Mouse (Mus musculus): ENCODE measurements at regions not wholly inside any gene's neighbourhood (a gene's known extent, or its start where the extent isn't known, plus 50 kb on each side); places are given as distances from the start of the nearest gene placed in this dataset.
A peak's percentile ranks its signal among the peaks of the same experiment; 100 is the strongest.

DNA sequence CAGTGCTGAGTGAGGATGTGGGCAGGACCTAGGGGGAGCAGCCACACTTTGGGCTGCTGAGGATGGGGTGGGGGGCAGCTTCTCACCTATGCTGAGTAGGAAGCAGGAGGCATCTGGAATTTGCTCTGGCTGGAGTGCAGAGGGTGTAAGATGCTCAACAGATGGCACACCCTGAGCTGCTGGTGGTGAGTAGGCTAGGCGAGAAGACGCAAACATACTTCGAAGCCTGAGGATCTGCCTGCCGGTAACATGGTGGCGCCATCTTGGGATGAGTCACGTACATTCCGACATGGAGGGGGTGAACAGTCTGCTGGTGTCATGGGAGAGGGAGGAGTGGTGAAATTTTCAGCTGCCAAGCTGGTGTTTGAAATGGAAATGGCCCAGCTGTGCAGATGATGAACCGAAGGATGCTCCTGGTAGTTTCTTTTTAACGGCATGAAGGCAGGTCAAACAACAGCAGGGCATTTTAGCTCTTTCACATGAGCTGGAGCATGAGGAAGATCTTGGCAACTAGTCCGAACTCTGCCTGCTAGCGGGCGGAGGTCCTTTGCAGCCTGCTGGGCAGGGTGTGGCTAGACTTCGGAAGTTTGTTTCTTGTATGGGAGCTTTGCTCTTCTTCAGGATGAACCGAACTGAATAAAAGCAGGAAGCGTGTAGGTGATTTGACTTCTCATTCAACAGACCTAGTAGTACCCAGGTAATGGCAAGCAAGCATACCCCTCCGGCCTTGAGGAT lies 72.2 kb downstream of the Ackr3 start:
- Histone ChIP-seq H3K9me3 (replicated peaks; ENCODE audit: control insufficient read depth, low read length) (no peaks in the 10 kb centered on the region), H3K4me3 (ENCODE audit: low read depth, low read length) (no peak overlapping the region), H3K9ac (replicated peaks; ENCODE audit: low read length) (no peak overlapping the region), H3K4me2 (ENCODE audit: low read depth, low read length) (no peak overlapping the region), H3K36me3 (replicated peaks; ENCODE audit: control insufficient read depth, insufficient read depth, low read depth, low read length) (no peaks in the 10 kb centered on the region), H3K4me1 (ENCODE audit: control insufficient read depth, insufficient read depth, low read length) (no peaks in the 10 kb centered on the region), H3K27me3 (ENCODE audit: control insufficient read depth, insufficient read depth, low read length) (no peaks in the 10 kb centered on the region), H3K27ac (replicated peaks; ENCODE audit: low read depth, low read length) (no peak overlapping the region)
- DNase-seq (ENCODE audit: low spot score) (no peak), ATAC-seq (replicated peaks; ENCODE audit: insufficient number of reproducible peaks, low FRiP score, low TSS enrichment, low read depth) (0 out of 2 replicates have a peak, but pooled peaks have one; percentile 22)
- 89% methylated on average over 16 of the region's 16 CpGs for WGBS

DNA sequence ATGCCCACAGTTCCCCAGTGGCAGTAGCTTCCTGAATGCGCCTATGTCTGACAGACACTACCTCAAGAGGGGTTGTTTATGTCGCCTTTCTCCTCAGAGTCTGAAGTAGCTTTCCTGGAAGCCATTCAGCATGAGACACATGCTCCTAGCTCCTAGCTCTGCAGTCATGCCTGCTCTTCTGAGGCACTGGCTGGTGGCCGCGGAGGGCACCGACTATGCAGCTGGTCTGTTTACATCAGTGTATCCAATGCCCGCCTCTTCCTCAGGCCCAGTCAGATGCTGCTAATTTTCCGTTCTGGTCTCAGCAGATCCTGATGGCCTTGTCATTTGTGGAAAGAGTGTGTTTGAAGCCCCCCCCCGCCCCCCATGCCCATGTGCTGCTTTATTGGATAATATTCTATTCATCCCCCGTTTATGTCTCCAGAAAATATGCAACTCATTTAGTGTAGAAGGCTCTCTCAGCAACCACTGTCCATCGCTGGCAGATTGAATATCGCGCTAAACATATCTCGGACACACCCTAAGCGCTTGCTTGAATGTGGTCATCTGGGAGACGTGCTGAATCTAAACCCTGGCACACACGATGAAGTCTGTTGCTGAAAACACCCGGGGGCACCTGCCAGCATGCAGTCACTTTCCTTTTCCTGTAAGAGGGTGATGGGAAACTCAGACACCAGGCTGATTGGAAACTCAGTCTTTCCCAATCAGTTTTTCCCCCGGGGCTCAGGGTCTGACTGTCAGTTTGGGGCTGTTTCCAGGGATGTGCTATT lies 73.9 kb downstream of the Ackr3 start:
- Histone ChIP-seq H3K9ac (replicated peaks; ENCODE audit: low read length) (no peak overlapping the region), H3K4me3 (ENCODE audit: low read depth, low read length) (no peak overlapping the region), H3K9me3 (replicated peaks; ENCODE audit: control insufficient read depth, low read length) (no peaks in the 10 kb centered on the region), H3K27ac (replicated peaks; ENCODE audit: low read depth, low read length) (no peak overlapping the region), H3K4me1 (ENCODE audit: control insufficient read depth, insufficient read depth, low read length) (no peaks in the 10 kb centered on the region), H3K27me3 (ENCODE audit: control insufficient read depth, insufficient read depth, low read length) (no peaks in the 10 kb centered on the region), H3K4me2 (ENCODE audit: low read depth, low read length) (no peak overlapping the region), H3K36me3 (replicated peaks; ENCODE audit: control insufficient read depth, insufficient read depth, low read depth, low read length) (no peaks in the 10 kb centered on the region)
- no peak for ATAC-seq (replicated peaks; ENCODE audit: insufficient number of reproducible peaks, low FRiP score, low TSS enrichment, low read depth)
- no peak for DNase-seq (ENCODE audit: low spot score)
- WGBS = 84% methylated on average over 18 of the region's 18 CpGs

DNA sequence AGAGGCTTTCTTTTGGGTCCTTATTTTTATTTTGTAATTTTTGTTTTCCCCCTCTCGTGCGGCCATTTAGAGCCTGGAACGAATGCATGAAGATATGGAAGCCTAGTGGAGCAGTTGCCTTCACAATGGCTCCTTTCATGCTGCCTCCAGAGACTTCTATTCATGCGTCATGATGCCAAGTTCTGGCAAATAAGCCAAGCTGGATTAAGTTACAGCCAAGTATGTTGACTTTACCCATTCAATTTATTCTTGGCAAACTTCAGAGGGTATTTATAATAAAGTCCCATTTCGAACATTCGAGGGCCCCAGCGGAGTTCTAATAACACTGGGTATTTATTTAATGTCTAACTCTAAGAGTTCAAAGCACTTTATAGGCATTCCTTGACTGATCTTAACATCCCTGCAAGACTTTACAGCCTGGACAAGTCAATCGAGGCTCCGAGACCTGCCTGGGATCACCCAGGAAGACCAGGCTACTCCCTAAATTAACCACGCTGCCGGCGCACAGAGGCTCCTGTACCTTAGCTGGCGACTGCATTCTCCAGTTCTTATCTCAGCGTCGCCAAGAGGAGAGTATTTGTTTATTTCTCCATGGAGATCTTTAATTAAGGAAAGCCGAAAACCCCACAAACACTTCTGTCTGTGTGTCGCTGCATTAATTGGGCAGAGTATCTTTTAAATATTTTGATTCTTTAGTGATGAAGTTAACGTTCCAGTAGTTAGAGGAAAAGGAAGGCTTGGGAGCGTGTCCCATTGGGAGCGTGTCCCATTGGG lies 75.5 kb downstream of the Ackr3 start:
- Histone ChIP-seq H3K27me3 (ENCODE audit: control insufficient read depth, insufficient read depth, low read length) (no peaks in the 10 kb centered on the region), H3K9me3 (replicated peaks; ENCODE audit: control insufficient read depth, low read length) (no peaks in the 10 kb centered on the region), H3K4me2 (ENCODE audit: low read depth, low read length) (no peak overlapping the region), H3K36me3 (replicated peaks; ENCODE audit: control insufficient read depth, insufficient read depth, low read depth, low read length) (no peaks in the 10 kb centered on the region), H3K27ac (replicated peaks; ENCODE audit: low read depth, low read length) (no peak overlapping the region), H3K4me1 (ENCODE audit: control insufficient read depth, insufficient read depth, low read length) (peaks cover 5% of the 10 kb centered on the region), H3K4me3 (ENCODE audit: low read depth, low read length) (no peak overlapping the region), H3K9ac (replicated peaks; ENCODE audit: low read length) (no peak overlapping the region)
- no peak for ATAC-seq (replicated peaks; ENCODE audit: insufficient number of reproducible peaks, low FRiP score, low TSS enrichment, low read depth)
- 68% methylated on average over 20 of the region's 20 CpGs for WGBS
- DNase-seq (ENCODE audit: low spot score) = no peak

DNA sequence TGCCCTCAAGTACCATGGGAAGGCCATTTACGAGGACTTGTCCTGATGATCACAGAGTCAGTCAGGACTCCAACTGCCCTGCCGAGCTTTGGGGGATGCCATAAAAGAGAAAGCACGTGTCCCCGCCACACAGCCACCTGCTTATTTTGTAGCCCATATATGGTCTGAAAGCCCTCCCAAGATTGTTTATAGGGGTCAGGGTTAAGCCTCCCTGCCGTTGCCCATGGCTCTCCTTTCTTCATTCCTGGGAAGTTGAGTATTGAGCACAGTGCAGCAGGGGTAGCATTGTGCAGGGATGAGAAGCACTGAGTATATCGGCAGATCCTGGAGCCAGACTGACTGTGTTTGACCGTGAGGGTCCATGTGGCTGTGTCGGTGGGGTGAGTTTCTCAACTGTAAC lies 76.4 kb downstream of the Ackr3 start:
- H3K27me3 ChIP-seq (ENCODE audit: control insufficient read depth, insufficient read depth, low read length) = no peaks in the 10 kb centered on the region
- H3K27ac ChIP-seq (replicated peaks; ENCODE audit: low read depth, low read length) = no peak overlapping the region
- WGBS = 77% methylated on average over 8 of the region's 8 CpGs
- H3K9ac ChIP-seq (replicated peaks; ENCODE audit: low read length) = no peak overlapping the region
- no peaks in the 10 kb centered on the region for H3K36me3 ChIP-seq (replicated peaks; ENCODE audit: control insufficient read depth, insufficient read depth, low read depth, low read length)
- peaks cover 5% of the 10 kb centered on the region for H3K4me1 ChIP-seq (ENCODE audit: control insufficient read depth, insufficient read depth, low read length)
- DNase-seq (ENCODE audit: low spot score) (no peak), ATAC-seq (replicated peaks; ENCODE audit: insufficient number of reproducible peaks, low FRiP score, low TSS enrichment, low read depth) (no peak)
- H3K4me2 ChIP-seq (ENCODE audit: low read depth, low read length) = no peak overlapping the region
- H3K9me3 ChIP-seq (replicated peaks; ENCODE audit: control insufficient read depth, low read length) = no peaks in the 10 kb centered on the region
- H3K4me3 ChIP-seq (ENCODE audit: low read depth, low read length) = no peak overlapping the region

DNA sequence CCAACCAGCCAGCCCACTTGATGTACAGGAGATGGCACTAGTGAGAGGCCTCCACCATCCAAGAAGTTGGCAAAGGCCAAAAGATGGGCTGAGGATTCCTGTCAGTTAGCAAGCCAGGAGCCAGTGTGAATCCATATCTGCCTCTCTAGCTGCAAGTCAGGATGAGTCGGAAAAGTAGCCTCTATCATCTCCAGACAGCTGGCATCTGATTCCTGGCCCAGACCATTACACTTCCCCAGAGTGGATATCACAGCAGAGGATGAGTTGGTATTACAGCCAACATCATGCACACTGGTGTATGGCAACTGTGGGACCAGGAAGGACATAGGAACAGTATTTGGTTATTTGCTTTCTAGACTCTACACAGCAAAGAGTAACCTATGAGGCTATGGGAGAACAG lies 77.5 kb downstream of the Ackr3 start:
- ATAC-seq (replicated peaks; ENCODE audit: insufficient number of reproducible peaks, low FRiP score, low TSS enrichment, low read depth) = no peak
- no peak overlapping the region for H3K27ac ChIP-seq (replicated peaks; ENCODE audit: low read depth, low read length)

DNA sequence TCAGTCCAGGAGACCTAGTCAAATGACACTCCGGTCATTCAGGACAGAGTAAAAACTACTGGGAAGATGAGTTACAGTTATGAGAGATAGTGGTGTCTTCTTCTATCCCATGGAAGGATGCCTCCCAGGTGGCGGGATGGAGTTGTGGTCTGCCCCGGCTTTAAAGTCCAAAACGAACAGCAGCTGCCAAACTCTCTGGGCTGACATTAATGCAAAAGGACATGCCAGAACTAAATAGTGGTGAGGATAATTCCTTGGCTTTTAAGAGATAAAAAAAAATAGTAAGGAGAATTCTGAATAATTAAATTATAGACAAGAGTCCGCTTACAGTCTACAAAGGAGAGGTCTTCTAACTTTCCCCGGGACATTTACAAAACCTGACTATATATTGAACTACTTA lies 78.2 kb downstream of the Ackr3 start:
- H3K27ac ChIP-seq (replicated peaks; ENCODE audit: low read depth, low read length) = no peak overlapping the region
- ATAC-seq (replicated peaks; ENCODE audit: insufficient number of reproducible peaks, low FRiP score, low TSS enrichment, low read depth) = no peak
- no peaks in the 10 kb centered on the region for H3K27me3 ChIP-seq (ENCODE audit: control insufficient read depth, insufficient read depth, low read length)
- H3K4me1 ChIP-seq (ENCODE audit: control insufficient read depth, insufficient read depth, low read length) = peaks cover 5% of the 10 kb centered on the region
- WGBS = 77% methylated on average over 6 of the region's 6 CpGs
- H3K9me3 ChIP-seq (replicated peaks; ENCODE audit: control insufficient read depth, low read length) = no peaks in the 10 kb centered on the region
- H3K4me3 ChIP-seq (ENCODE audit: low read depth, low read length) = no peak overlapping the region
- no peak for DNase-seq (ENCODE audit: low spot score)
- H3K36me3 ChIP-seq (replicated peaks; ENCODE audit: control insufficient read depth, insufficient read depth, low read depth, low read length) = no peaks in the 10 kb centered on the region
- no peak overlapping the region for H3K9ac ChIP-seq (replicated peaks; ENCODE audit: low read length)
- H3K4me2 ChIP-seq (ENCODE audit: low read depth, low read length) = no peak overlapping the region

More for the DNA sequence above, 77.5 kb downstream of the Ackr3 start:
- no peak overlapping the region for H3K9ac ChIP-seq (replicated peaks; ENCODE audit: low read length)
- H3K27me3 ChIP-seq (ENCODE audit: control insufficient read depth, insufficient read depth, low read length) = no peaks in the 10 kb centered on the region
- H3K4me2 ChIP-seq (ENCODE audit: low read depth, low read length) = no peak overlapping the region
- no peaks in the 10 kb centered on the region for H3K9me3 ChIP-seq (replicated peaks; ENCODE audit: control insufficient read depth, low read length)
- no peak for DNase-seq (ENCODE audit: low spot score)
- H3K4me1 ChIP-seq (ENCODE audit: control insufficient read depth, insufficient read depth, low read length) = peaks cover 5% of the 10 kb centered on the region
- WGBS = 87% methylated on average over 1 of the region's 1 CpGs
- H3K4me3 ChIP-seq (ENCODE audit: low read depth, low read length) = no peak overlapping the region
- no peaks in the 10 kb centered on the region for H3K36me3 ChIP-seq (replicated peaks; ENCODE audit: control insufficient read depth, insufficient read depth, low read depth, low read length)

DNA sequence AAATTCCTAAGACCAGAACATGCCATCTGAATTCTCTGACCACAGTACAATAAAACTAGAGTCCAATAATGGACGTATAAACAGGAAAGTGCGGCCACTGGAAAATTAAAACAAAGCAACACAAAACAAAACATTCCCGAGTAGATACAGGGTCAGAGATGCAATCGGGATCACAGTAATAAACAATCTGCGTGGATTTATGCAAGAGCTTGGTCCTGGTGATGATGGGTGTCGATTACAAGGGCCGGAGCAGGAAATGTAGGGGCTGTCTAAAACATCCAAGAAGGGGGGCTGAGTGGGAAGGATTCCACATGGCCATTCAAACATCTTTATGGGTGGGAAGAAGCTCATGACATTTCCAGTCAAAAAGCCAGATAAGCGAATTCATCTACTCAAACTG lies 78.6 kb downstream of the Ackr3 start:
- Histone ChIP-seq H3K9me3 (replicated peaks; ENCODE audit: control insufficient read depth, low read length) (no peaks in the 10 kb centered on the region), H3K27me3 (ENCODE audit: control insufficient read depth, insufficient read depth, low read length) (no peaks in the 10 kb centered on the region), H3K9ac (replicated peaks; ENCODE audit: low read length) (no peak overlapping the region), H3K4me1 (ENCODE audit: control insufficient read depth, insufficient read depth, low read length) (peaks cover 5% of the 10 kb centered on the region), H3K36me3 (replicated peaks; ENCODE audit: control insufficient read depth, insufficient read depth, low read depth, low read length) (no peaks in the 10 kb centered on the region), H3K4me2 (ENCODE audit: low read depth, low read length) (no peak overlapping the region), H3K27ac (replicated peaks; ENCODE audit: low read depth, low read length) (no peak overlapping the region), H3K4me3 (ENCODE audit: low read depth, low read length) (no peak overlapping the region)
- 71% methylated on average over 8 of the region's 8 CpGs for WGBS
- ATAC-seq (replicated peaks; ENCODE audit: insufficient number of reproducible peaks, low FRiP score, low TSS enrichment, low read depth) = no peak
- no peak for DNase-seq (ENCODE audit: low spot score)
